Mouse (Mus musculus): ENCODE measurements around the gene Npc1l1. TPM values are rescaled to one million over a fixed set of nuclear protein-coding genes. Genes with fewer than 3 reads are reported as not detected.
A peak's percentile ranks its signal among the peaks of the same experiment; 100 is the strongest.

Gene Npc1l1
- polyA plus RNA-seq, 1 experiment from 2014 or later: not detected

- Histone ChIP-seq H3K27ac (replicated peaks) (no peak overlapping the region), H3K4me1 (no peaks in the 10 kb centered on the region), H3K9me3 (no peaks in the 10 kb centered on the region), H3K36me3 (replicated peaks) (peaks cover 8% of the 10 kb centered on the region), H3K4me3 (no peak overlapping the region), H3K27me3 (replicated peaks; ENCODE audit: low read depth, poor library complexity, severe bottlenecking) (no peaks in the 10 kb centered on the region)
- WGBS: 87% methylated on average over 5 of the region's 5 CpGs
- DNase-seq (ENCODE audit: low spot score): no peak
Measured at GRCm38 (mm10) chr11:6252248-6252647, 22.3 kb upstream of the Npc1l1 start.

DNA sequence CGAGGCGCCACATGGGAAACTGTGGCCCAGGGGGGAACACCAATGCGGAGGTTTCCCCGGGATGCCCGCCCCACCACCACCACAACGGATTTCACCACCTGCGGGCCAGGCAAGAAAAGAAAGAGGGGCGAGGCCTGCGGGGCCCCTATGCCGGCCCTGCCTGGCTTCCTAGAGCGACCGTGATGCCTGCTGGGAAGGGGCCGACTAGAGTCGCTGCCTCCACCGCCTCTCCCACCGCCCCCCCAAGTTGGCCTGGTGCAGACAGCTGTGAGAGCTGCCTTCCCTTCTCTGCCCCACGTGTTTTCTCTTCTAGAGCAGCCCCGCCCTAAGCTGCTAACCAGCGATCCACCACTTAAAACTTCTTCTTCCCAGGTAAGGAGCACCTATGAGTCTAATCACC lies 14.8 kb upstream of the Npc1l1 start:
- 55% methylated on average over 19 of the region's 19 CpGs for WGBS
- no peak for DNase-seq (ENCODE audit: low spot score)
- Histone ChIP-seq H3K4me3 (no peak overlapping the region), H3K27me3 (replicated peaks; ENCODE audit: low read depth, poor library complexity, severe bottlenecking) (no peaks in the 10 kb centered on the region), H3K4me1 (no peaks in the 10 kb centered on the region), H3K36me3 (replicated peaks) (no peaks in the 10 kb centered on the region), H3K9me3 (no peaks in the 10 kb centered on the region), H3K27ac (replicated peaks) (no peak overlapping the region)

- Histone ChIP-seq H3K27me3 (replicated peaks; ENCODE audit: low read depth, poor library complexity, severe bottlenecking) (no peaks in the 10 kb centered on the region), H3K27ac (replicated peaks) (no peak overlapping the region), H3K9me3 (peaks cover 28% of the 10 kb centered on the region), H3K36me3 (replicated peaks) (no peaks in the 10 kb centered on the region), H3K4me3 (no peak overlapping the region), H3K4me1 (no peaks in the 10 kb centered on the region)
- 85% methylated on average over 4 of the region's 4 CpGs for WGBS
- DNase-seq (ENCODE audit: low spot score): no peak
Measured at GRCm38 (mm10) chr11:6233025-6233424, 3.1 kb upstream of the Npc1l1 start.

- WGBS: 78% methylated on average over 14 of the region's 14 CpGs
- Histone ChIP-seq H3K4me3 (no peak overlapping the region), H3K27me3 (replicated peaks; ENCODE audit: low read depth, poor library complexity, severe bottlenecking) (no peaks in the 10 kb centered on the region), H3K9me3 (no peaks in the 10 kb centered on the region), H3K4me1 (no peaks in the 10 kb centered on the region; the same call in 1 of the 2 replicates), H3K27ac (replicated peaks) (no peak overlapping the region), H3K36me3 (replicated peaks) (no peaks in the 10 kb centered on the region)
- DNase-seq (ENCODE audit: low spot score): no peak
Measured at GRCm38 (mm10) chr11:6224541-6225229, 5.3 kb downstream of the Npc1l1 start.

DNA sequence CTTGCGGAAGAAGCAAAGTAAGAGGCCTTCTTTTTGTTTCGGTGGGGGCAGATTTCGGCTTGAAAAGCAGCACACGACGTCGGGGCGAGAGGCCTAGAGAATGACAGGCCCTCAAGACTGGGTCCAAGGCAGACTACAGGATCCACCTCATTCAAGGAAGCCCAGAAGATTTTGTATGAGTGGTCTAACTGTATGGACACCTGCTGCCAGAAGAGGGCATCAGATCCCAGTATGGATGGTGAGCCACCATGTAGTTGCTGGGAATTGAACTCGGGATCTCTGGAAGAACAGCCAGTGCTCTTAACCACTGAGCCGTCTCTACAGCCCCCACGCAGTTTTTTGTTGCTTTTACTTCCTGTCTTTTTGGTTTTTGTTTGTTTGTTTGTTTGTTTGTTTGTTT lies 7.8 kb downstream of the Npc1l1 start:
- Histone ChIP-seq H3K27me3 (replicated peaks; ENCODE audit: low read depth, poor library complexity, severe bottlenecking) (no peaks in the 10 kb centered on the region), H3K9me3 (no peaks in the 10 kb centered on the region), H3K27ac (replicated peaks) (no peak overlapping the region), H3K4me3 (no peak overlapping the region), H3K4me1 (no peaks in the 10 kb centered on the region; the same call in 1 of the 2 replicates), H3K36me3 (replicated peaks) (no peaks in the 10 kb centered on the region)
- DNase-seq (ENCODE audit: low spot score): no peak
- whole genome bisulfite sequencing: 91% methylated on average over 10 of the region's 10 CpGs

GRCm38 (mm10) chr11:6219967-6220366 lies 10.0 kb downstream of the Npc1l1 start:
- 86% methylated on average over 6 of the region's 6 CpGs for WGBS
- no peak for DNase-seq (ENCODE audit: low spot score)
- H3K4me1 ChIP-seq: no peaks in the 10 kb centered on the region; the same call in 1 of the 2 replicates
- H3K9me3 ChIP-seq: no peaks in the 10 kb centered on the region
- no peak overlapping the region for H3K27ac ChIP-seq (replicated peaks)
- H3K27me3 ChIP-seq (replicated peaks; ENCODE audit: low read depth, poor library complexity, severe bottlenecking): no peaks in the 10 kb centered on the region
- H3K4me3 ChIP-seq: no peak overlapping the region
- no peaks in the 10 kb centered on the region for H3K36me3 ChIP-seq (replicated peaks)

DNA sequence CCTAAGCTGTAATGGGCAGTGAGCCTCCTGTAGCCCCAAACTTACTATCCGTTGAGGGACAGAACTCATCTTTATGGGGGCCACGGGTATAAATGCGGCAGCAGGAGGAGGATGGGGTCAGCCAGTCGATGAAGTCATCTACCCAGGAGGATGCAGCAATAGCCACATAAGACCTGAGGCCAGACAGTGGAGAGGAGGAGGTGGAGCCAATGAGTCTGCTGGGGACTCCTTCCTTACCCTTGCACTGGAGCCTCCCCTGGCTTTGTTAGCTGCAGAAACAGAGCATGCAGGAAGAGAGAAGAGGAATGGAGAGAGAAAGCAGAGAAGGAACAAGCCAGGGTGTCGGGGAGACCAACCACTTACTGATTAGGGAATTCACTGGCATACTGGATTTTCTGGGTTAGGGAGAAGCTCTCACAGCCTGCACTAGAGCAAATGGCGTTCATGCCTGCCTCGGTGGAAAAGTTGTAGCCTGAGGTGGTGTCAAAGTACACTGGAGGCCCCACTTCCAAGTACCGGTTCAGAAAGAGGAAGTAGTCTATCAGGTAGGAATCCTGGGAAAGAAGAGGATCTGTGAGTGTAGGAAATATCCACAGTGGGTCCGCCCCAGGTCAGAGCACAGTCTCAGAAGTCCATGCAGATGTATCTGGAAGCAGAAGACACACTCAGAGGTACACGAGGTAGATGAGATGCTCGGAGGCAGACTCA lies 11.6 kb downstream of the Npc1l1 start:
- Histone ChIP-seq H3K27ac (replicated peaks) (no peak overlapping the region), H3K4me3 (no peak overlapping the region), H3K9me3 (no peaks in the 10 kb centered on the region), H3K4me1 (no peaks in the 10 kb centered on the region; the same call in 1 of the 2 replicates), H3K36me3 (replicated peaks) (no peaks in the 10 kb centered on the region), H3K27me3 (replicated peaks; ENCODE audit: low read depth, poor library complexity, severe bottlenecking) (no peaks in the 10 kb centered on the region)
- DNase-seq (ENCODE audit: low spot score): no peak
- WGBS: 83% methylated on average over 11 of the region's 11 CpGs

- no peaks in the 10 kb centered on the region for H3K4me1 ChIP-seq
- H3K27me3 ChIP-seq (replicated peaks; ENCODE audit: low read depth, poor library complexity, severe bottlenecking): no peaks in the 10 kb centered on the region
- no peaks in the 10 kb centered on the region for H3K36me3 ChIP-seq (replicated peaks)
- DNase-seq (ENCODE audit: low spot score): no peak
- no peak overlapping the region for H3K27ac ChIP-seq (replicated peaks)
- WGBS: 59% methylated on average over 3 of the region's 3 CpGs
- H3K9me3 ChIP-seq: no peaks in the 10 kb centered on the region
- H3K4me3 ChIP-seq: no peak overlapping the region
Measured at GRCm38 (mm10) chr11:6216834-6217233, 13.1 kb downstream of the Npc1l1 start.

DNA sequence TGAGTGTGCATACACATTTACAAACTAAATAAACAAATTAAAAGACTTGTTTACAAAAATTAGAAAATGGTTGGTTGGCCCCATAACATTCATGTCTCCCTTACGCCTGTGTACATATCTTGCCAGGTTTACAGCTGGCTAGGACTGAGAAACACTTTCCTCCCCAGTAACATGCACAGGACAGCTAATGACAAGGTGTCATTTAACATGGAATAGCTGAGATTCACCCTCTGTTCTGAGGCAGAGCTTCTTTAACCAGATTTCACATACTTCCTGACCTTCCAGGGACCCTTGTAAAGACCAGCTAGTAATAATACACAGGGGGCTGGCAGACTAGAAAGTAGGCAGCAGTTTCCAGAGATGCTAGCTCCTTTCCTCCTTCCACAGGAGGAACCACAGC lies 21.8 kb downstream of the Npc1l1 start:
- Histone ChIP-seq H3K4me3 (no peak overlapping the region), H3K27ac (replicated peaks) (no peak overlapping the region), H3K4me1 (no peaks in the 10 kb centered on the region), H3K27me3 (replicated peaks; ENCODE audit: low read depth, poor library complexity, severe bottlenecking) (no peaks in the 10 kb centered on the region), H3K36me3 (replicated peaks) (no peaks in the 10 kb centered on the region), H3K9me3 (peaks cover 7% of the 10 kb centered on the region; the same call in 1 of the 2 replicates)
- DNase-seq (ENCODE audit: low spot score): no peak
- WGBS: 90% methylated on average over 1 of the region's 1 CpGs

DNA sequence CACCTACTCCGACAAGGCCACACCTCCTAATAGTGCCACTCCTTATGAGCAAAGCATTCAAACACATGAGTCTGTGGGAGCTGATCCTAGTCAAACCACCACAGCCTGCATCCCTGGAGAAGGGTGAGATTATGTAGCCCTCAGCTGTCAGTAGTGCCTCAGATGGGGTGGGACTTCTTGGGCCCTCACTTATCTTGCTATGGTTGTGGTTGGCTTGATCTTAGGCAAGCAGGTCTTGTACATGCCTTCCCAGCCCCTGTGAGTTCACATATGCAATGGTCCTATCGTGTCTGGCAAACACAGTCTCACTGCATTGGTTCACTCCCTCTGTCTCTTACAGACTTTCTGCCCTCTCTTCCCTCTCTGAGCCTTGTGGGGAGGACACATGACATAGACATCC lies 22.9 kb downstream of the Npc1l1 start:
- Histone ChIP-seq H3K27ac (replicated peaks) (no peak overlapping the region), H3K4me1 (no peaks in the 10 kb centered on the region), H3K27me3 (replicated peaks; ENCODE audit: low read depth, poor library complexity, severe bottlenecking) (no peaks in the 10 kb centered on the region), H3K36me3 (replicated peaks) (no peaks in the 10 kb centered on the region), H3K4me3 (no peak overlapping the region), H3K9me3 (peaks cover 7% of the 10 kb centered on the region; the same call in 1 of the 2 replicates)
- 86% methylated on average over 2 of the region's 2 CpGs for WGBS
- DNase-seq (ENCODE audit: low spot score): no peak

DNA sequence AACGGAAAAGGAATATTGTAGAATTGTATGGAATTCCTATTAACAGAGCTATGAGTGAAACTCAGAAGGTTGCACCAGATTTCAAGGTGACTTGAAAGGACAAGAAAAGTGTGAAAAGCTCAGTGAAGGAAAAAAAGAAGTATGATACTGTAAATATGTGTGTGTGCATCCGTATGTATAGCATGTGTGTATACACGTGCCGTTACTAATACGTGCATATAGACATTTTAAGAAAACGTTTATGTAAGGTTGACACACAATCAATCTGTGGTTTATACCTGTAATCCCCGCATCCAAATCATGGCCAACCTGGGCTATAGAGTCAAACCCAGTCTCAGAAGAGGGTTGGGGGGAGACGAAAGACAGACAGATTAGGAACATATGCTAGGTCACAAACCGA lies 29.4 kb downstream of the Npc1l1 start:
- WGBS: 29% methylated on average over 9 of the region's 9 CpGs
- peaks cover 15% of the 10 kb centered on the region; the same call in 1 of the 2 replicates for H3K36me3 ChIP-seq (replicated peaks)
- H3K27ac ChIP-seq (replicated peaks): peak overlapping the region; percentile 95
- no peaks in the 10 kb centered on the region for H3K27me3 ChIP-seq (replicated peaks; ENCODE audit: low read depth, poor library complexity, severe bottlenecking)
- peaks cover 22% of the 10 kb centered on the region for H3K4me1 ChIP-seq
- DNase-seq (ENCODE audit: low spot score): no peak
- no peaks in the 10 kb centered on the region; the same call in 1 of the 2 replicates for H3K9me3 ChIP-seq
- peak overlapping the region; percentile 79 for H3K4me3 ChIP-seq

DNA sequence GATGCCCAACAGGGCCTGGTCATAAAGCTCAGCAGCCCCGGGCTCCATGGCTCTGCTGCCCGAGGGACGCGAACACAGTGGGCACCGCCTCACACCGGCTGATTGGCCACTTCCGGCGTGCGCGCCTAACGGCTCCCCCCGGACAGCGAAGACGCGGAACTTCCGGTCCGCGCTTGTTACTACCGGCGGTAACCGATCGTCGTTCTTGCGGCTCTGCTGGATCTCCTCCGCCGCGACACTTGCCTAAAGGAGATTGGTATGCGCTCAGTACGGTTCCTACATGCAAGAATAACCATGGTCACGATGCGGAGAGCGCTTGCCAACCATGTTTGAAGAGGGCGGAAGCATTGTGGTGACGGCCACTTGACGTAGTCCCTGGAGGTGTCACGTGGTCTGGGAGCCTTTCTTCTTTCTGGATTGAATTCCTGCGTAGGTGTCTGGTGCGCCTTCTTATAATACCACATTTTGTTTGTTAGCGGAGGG lies 29.8 kb downstream of the Npc1l1 start, which contains the start of gene Nudcd3:
Gene Nudcd3 (minus strand): TSS at position 329 of the 483 bp plus-strand sequence.
- under 1% methylated on average over 39 of the region's 39 CpGs for WGBS
- Histone ChIP-seq H3K4me3 (peak within 1 kb of the TSS; percentile 79), H3K27ac (replicated peaks) (peak within 1 kb of the TSS; percentile 95), H3K27me3 (replicated peaks; ENCODE audit: low read depth, poor library complexity, severe bottlenecking) (no peaks in the 10 kb centered on the region), H3K36me3 (replicated peaks) (peaks cover 17% of the 10 kb centered on the region; the same call in 1 of the 2 replicates), H3K4me1 (peaks cover 22% of the 10 kb centered on the region), H3K9me3 (no peaks in the 10 kb centered on the region)
- peak; percentile 91 for DNase-seq (ENCODE audit: low spot score)

Measured in embryonic facial prominence, embryonic 10.5 days (tissue).